In genomic region chr7:25712801-25713200, GRCm38 (mm10) we compare ENCODE assay signal across 18 mouse cellular contexts. TPM values are rescaled to one million over a fixed set of nuclear protein-coding genes. Genes with fewer than 3 reads are reported as not detected.
DNase-seq lines count a peak whose midpoint lies in the region; ATAC-seq lines count a peak whose summit lies in the region.
"Had no signal": no experiment of that assay in that cellular context is flagged by ENCODE, and none has a peak within 500 bp of the region (broad histone marks: within the 10 kb centered on the region; RNA-seq: fewer than 3 reads in every experiment).

No protein-coding gene starts in this region.

- peaks cover 42% of the 10 kb centered on the region for H3K36me3 ChIP-seq in heart, embryonic 10.5 days
- H3K36me3 ChIP-seq in neural tube, embryonic 13.5 days = peaks cover 46% of the 10 kb centered on the region
- H3K36me3 ChIP-seq in limb, embryonic 10.5 days = peaks cover 42% of the 10 kb centered on the region
- H3K36me3 ChIP-seq in midbrain, embryonic 10.5 days = peaks cover 48% of the 10 kb centered on the region

- no peak overlapping the region for H3K4me2 ChIP-seq in neural tube, embryonic 13.5 days
- H3K4me2 ChIP-seq: forebrain, embryonic 15.5 days; heart, embryonic 15.5 days; hindbrain, embryonic 15.5 days had no signal

- no peaks in the 10 kb centered on the region for H3K27me3 ChIP-seq in heart, embryonic 10.5 days (ENCODE audit: insufficient read depth, poor library complexity, severe bottlenecking)
- H3K27me3 ChIP-seq in neural tube, embryonic 13.5 days = no peaks in the 10 kb centered on the region
- H3K27me3 ChIP-seq in limb, embryonic 10.5 days (ENCODE audit: low read depth, poor library complexity, severe bottlenecking) = no peaks in the 10 kb centered on the region
- H3K27me3 ChIP-seq in midbrain, embryonic 10.5 days (ENCODE audit: low read depth, poor library complexity, severe bottlenecking) = no peaks in the 10 kb centered on the region
- H3K27me3 ChIP-seq: forebrain, embryonic 15.5 days; heart, embryonic 15.5 days; hindbrain, embryonic 15.5 days; Patski had no signal

- H3K9me3 ChIP-seq in heart, embryonic 10.5 days = no peaks in the 10 kb centered on the region
- no peaks in the 10 kb centered on the region for H3K9me3 ChIP-seq in neural tube, embryonic 13.5 days
- H3K9me3 ChIP-seq in limb, embryonic 10.5 days (replicated peaks) = no peaks in the 10 kb centered on the region
- H3K9me3 ChIP-seq in midbrain, embryonic 10.5 days (replicated peaks) = no peaks in the 10 kb centered on the region
- H3K9me3 ChIP-seq: forebrain, embryonic 15.5 days; heart, embryonic 15.5 days; hindbrain, embryonic 15.5 days had no signal

- H3K27ac ChIP-seq in heart, embryonic 10.5 days = 0 out of 2 replicates have a peak overlapping the region, but pooled peaks have one; percentile 87
- H3K27ac ChIP-seq in neural tube, embryonic 13.5 days (replicated peaks) = no peak overlapping the region
- peak overlapping the region; percentile 84 for H3K27ac ChIP-seq in limb, embryonic 10.5 days
- no peak overlapping the region for H3K27ac ChIP-seq in midbrain, embryonic 10.5 days (replicated peaks)
- H3K27ac ChIP-seq: forebrain, embryonic 15.5 days; hindbrain, embryonic 15.5 days had no signal

- 0 out of 2 replicates have a peak overlapping the region, but pooled peaks have one; percentile 55 for H3K9ac ChIP-seq in neural tube, embryonic 13.5 days
- H3K9ac ChIP-seq: forebrain, embryonic 15.5 days; hindbrain, embryonic 15.5 days had no signal

- peaks cover 48% of the 10 kb centered on the region for H3K4me1 ChIP-seq in heart, embryonic 10.5 days
- H3K4me1 ChIP-seq in neural tube, embryonic 13.5 days (replicated peaks) = peaks cover 40% of the 10 kb centered on the region
- peaks cover 54% of the 10 kb centered on the region for H3K4me1 ChIP-seq in limb, embryonic 10.5 days
- peaks cover 36% of the 10 kb centered on the region for H3K4me1 ChIP-seq in midbrain, embryonic 10.5 days

- H3K4me3 ChIP-seq in heart, embryonic 10.5 days = no peak overlapping the region
- no peak overlapping the region for H3K4me3 ChIP-seq in neural tube, embryonic 13.5 days
- H3K4me3 ChIP-seq in limb, embryonic 10.5 days = no peak overlapping the region
- H3K4me3 ChIP-seq in midbrain, embryonic 10.5 days = no peak overlapping the region
- H3K4me3 ChIP-seq: forebrain, embryonic 15.5 days; heart, embryonic 15.5 days; hindbrain, embryonic 15.5 days had no signal

- WGBS in heart, embryonic 10.5 days = 83% methylated on average over 9 of the region's 9 CpGs
- WGBS in neural tube, embryonic 13.5 days = 94% methylated on average over 9 of the region's 9 CpGs
- WGBS in limb, embryonic 10.5 days = 90% methylated on average over 9 of the region's 9 CpGs
- WGBS in midbrain, embryonic 10.5 days = 90% methylated on average over 9 of the region's 9 CpGs

- ATAC-seq in neural tube, embryonic 13.5 days (ENCODE audit: low read depth) = no peak
- ATAC-seq: activated CD4-positive, CD25-positive, alpha-beta regulatory T cell, adult 4 months; forebrain, embryonic 15.5 days had no signal

- DNase-seq in heart, embryonic 10.5 days (ENCODE audit: low spot score) = no peak
- no peak for DNase-seq in heart, adult 9 months (ENCODE audit: low spot score in 2 of 2)
- no peak for DNase-seq in neural tube, embryonic 10.5 days (ENCODE audit: extremely low spot score, low spot score)
- DNase-seq in limb, embryonic 10.5 days (ENCODE audit: low spot score) = no peak
- no peak for DNase-seq in midbrain, embryonic 10.5 days (ENCODE audit: low spot score)
- no peak for DNase-seq in spleen, postnatal 14 days (ENCODE audit: low spot score in 2 of 2)
- DNase-seq: adrenal gland, postnatal 14 days; cerebellum, adult 18-20 months; cerebellum, adult 9-11 months; cerebellum, postnatal 36 days; gastrocnemius, postnatal 36 days; heart, adult 18-20 months had no signal

RNA-seq across cellular contexts. Expression of gene Ccdc97, which starts 6.1 kb away (rescaled TPM):
- 30.1 and 30.2 TPM in 2 replicates for polyA plus RNA-seq in heart, embryonic 10.5 days (2016; fragmentation: Nextera tagmentation; extraction: Ambion mirVana)
- polyA plus RNA-seq in neural tube, embryonic 13.5 days (2015; fragmentation: Nextera tagmentation; extraction: Ambion mirVana) = 33.0 and 38.2 TPM in 2 replicates
- 31.5 and 32.3 TPM in 2 replicates for polyA plus RNA-seq in limb, embryonic 10.5 days (2016; fragmentation: Nextera tagmentation; extraction: Ambion mirVana)
- polyA plus RNA-seq in midbrain, embryonic 10.5 days (2016; fragmentation: Nextera tagmentation; extraction: Ambion mirVana) = 30.1 and 33.3 TPM in 2 replicates

RNA-seq across cellular contexts. Expression of gene Tgfb1, which starts 26.0 kb away (rescaled TPM):
- polyA plus RNA-seq in heart, embryonic 10.5 days (2016; fragmentation: Nextera tagmentation; extraction: Ambion mirVana) = 4.1 and 4.8 TPM in 2 replicates
- 1.2 and 2.1 TPM in 2 replicates for polyA plus RNA-seq in neural tube, embryonic 13.5 days (2015; fragmentation: Nextera tagmentation; extraction: Ambion mirVana)
- polyA plus RNA-seq in limb, embryonic 10.5 days (2016; fragmentation: Nextera tagmentation; extraction: Ambion mirVana) = 1.4 and 1.6 TPM in 2 replicates
- polyA plus RNA-seq in midbrain, embryonic 10.5 days (2016; fragmentation: Nextera tagmentation; extraction: Ambion mirVana) = 0.98 and 1.7 TPM in 2 replicates

RNA-seq across cellular contexts. Expression of gene B9d2, which starts 32.2 kb away (rescaled TPM):
- 34.2 and 35.8 TPM in 2 replicates for polyA plus RNA-seq in heart, embryonic 10.5 days (2016; fragmentation: Nextera tagmentation; extraction: Ambion mirVana)
- polyA plus RNA-seq in neural tube, embryonic 13.5 days (2015; fragmentation: Nextera tagmentation; extraction: Ambion mirVana) = 33.6 and 42.6 TPM in 2 replicates
- polyA plus RNA-seq in limb, embryonic 10.5 days (2016; fragmentation: Nextera tagmentation; extraction: Ambion mirVana) = 33.0 and 37.7 TPM in 2 replicates
- polyA plus RNA-seq in midbrain, embryonic 10.5 days (2016; fragmentation: Nextera tagmentation; extraction: Ambion mirVana) = 38.9 TPM in 2 replicates

RNA-seq across cellular contexts. Expression of gene Tmem91, which starts 37.8 kb away (rescaled TPM):
- polyA plus RNA-seq in heart, embryonic 10.5 days (2016; fragmentation: Nextera tagmentation; extraction: Ambion mirVana) = 1.1 and 1.9 TPM in 2 replicates
- polyA plus RNA-seq in neural tube, embryonic 13.5 days (2015; fragmentation: Nextera tagmentation; extraction: Ambion mirVana) = 13.1 and 14.3 TPM in 2 replicates
- polyA plus RNA-seq in limb, embryonic 10.5 days (2016; fragmentation: Nextera tagmentation; extraction: Ambion mirVana) = 2.9 and 3.4 TPM in 2 replicates
- 2.7 and 3.2 TPM in 2 replicates for polyA plus RNA-seq in midbrain, embryonic 10.5 days (2016; fragmentation: Nextera tagmentation; extraction: Ambion mirVana)

RNA-seq across cellular contexts. Expression of gene Hnrnpul1, which starts 41.8 kb away (rescaled TPM):
- polyA plus RNA-seq in heart, embryonic 10.5 days (2016; fragmentation: Nextera tagmentation; extraction: Ambion mirVana) = 45.3 and 54.6 TPM in 2 replicates
- polyA plus RNA-seq in neural tube, embryonic 13.5 days (2015; fragmentation: Nextera tagmentation; extraction: Ambion mirVana) = 45.1 and 51.1 TPM in 2 replicates
- 61.7 and 67.7 TPM in 2 replicates for polyA plus RNA-seq in limb, embryonic 10.5 days (2016; fragmentation: Nextera tagmentation; extraction: Ambion mirVana)
- 55.2 and 61.8 TPM in 2 replicates for polyA plus RNA-seq in midbrain, embryonic 10.5 days (2016; fragmentation: Nextera tagmentation; extraction: Ambion mirVana)

Comparison
In these comparisons a context has a peak if more than half of its experiments do, and no peak if none do; other contexts are left out.
1. H3K27ac ChIP-seq: peak in heart, embryonic 10.5 days (single experiment) and limb, embryonic 10.5 days (single experiment); none in neural tube, embryonic 13.5 days (single experiment) and midbrain, embryonic 10.5 days (single experiment).